Mouse (Mus musculus): Measurements from ENCODE around the gene Arhgdib. TPM values are rescaled to one million over a fixed set of nuclear protein-coding genes. Genes with fewer than 3 reads are reported as not detected.
"Not testable (repeated sequence)": the region's sequence is repeated elsewhere in the genome, so short reads cannot be mapped to it uniquely, and the experiment has no call there.

The Arhgdib gene
- polyA plus RNA-seq, 1 experiment from 2014 or later, result 29.0 TPM

- Histone ChIP-seq H3K9ac (no peak overlapping the region), H3K27me3 (no peaks in the 10 kb centered on the region), H3K4me1 (no peaks in the 10 kb centered on the region), H3K9me3 (replicated peaks) (no peaks in the 10 kb centered on the region), H3K36me3 (no peaks in the 10 kb centered on the region), H3K4me2 (replicated peaks) (no peak overlapping the region), H3K27ac (no peak overlapping the region), H3K4me3 (no peak overlapping the region)
- no peak for ATAC-seq (ENCODE audit: low FRiP score)
- 87% methylated on average over 2 of the region's 2 CpGs for WGBS
Measured at GRCm38 (mm10) chr6:136892002-136892401, 49.7 kb downstream of the Arhgdib start.

GRCm38 (mm10) chr6:136889554-136889953 lies 52.1 kb downstream of the Arhgdib start:
- Histone ChIP-seq H3K4me1 (no peaks in the 10 kb centered on the region), H3K4me2 (replicated peaks) (no peak overlapping the region), H3K4me3 (no peak overlapping the region), H3K36me3 (no peaks in the 10 kb centered on the region), H3K27ac (no peak overlapping the region), H3K9ac (no peak overlapping the region), H3K27me3 (no peaks in the 10 kb centered on the region), H3K9me3 (replicated peaks) (no peaks in the 10 kb centered on the region)
- WGBS, result over 99% methylated on average over 6 of the region's 6 CpGs
- no peak for ATAC-seq (ENCODE audit: low FRiP score)

- WGBS, result 89% methylated on average over 6 of the region's 6 CpGs
- Histone ChIP-seq H3K36me3 (no peaks in the 10 kb centered on the region), H3K4me3 (no peak overlapping the region), H3K9ac (no peak overlapping the region), H3K27me3 (no peaks in the 10 kb centered on the region), H3K4me2 (replicated peaks) (no peak overlapping the region), H3K9me3 (replicated peaks) (no peaks in the 10 kb centered on the region), H3K4me1 (no peaks in the 10 kb centered on the region), H3K27ac (no peak overlapping the region)
- ATAC-seq (ENCODE audit: low FRiP score), result no peak
Measured at GRCm38 (mm10) chr6:136889067-136889466, 52.6 kb downstream of the Arhgdib start.

- H3K36me3 ChIP-seq, result no peaks in the 10 kb centered on the region
- H3K9ac ChIP-seq, result no peak overlapping the region
- no peaks in the 10 kb centered on the region for H3K27me3 ChIP-seq
- WGBS, result 70% methylated on average over 9 of the region's 9 CpGs
- H3K4me1 ChIP-seq, result no peaks in the 10 kb centered on the region
- no peak overlapping the region for H3K4me3 ChIP-seq
- H3K9me3 ChIP-seq (replicated peaks), result no peaks in the 10 kb centered on the region
- H3K4me2 ChIP-seq (replicated peaks), result no peak overlapping the region
- ATAC-seq (ENCODE audit: low FRiP score), result no peak
- H3K27ac ChIP-seq, result no peak overlapping the region
Measured at GRCm38 (mm10) chr6:136887854-136888253, 53.8 kb downstream of the Arhgdib start.

GRCm38 (mm10) chr6:136884766-136885165 lies 56.9 kb downstream of the Arhgdib start:
- not testable (repeated sequence) for H3K27me3 ChIP-seq; H3K27ac ChIP-seq; H3K9ac ChIP-seq; H3K4me3 ChIP-seq; H3K9me3 ChIP-seq (replicated peaks); H3K4me2 ChIP-seq (replicated peaks); H3K4me1 ChIP-seq; ATAC-seq (ENCODE audit: low FRiP score); H3K36me3 ChIP-seq
- WGBS, result 57% methylated on average over 1 of the region's 1 CpGs

GRCm38 (mm10) chr6:136883961-136884360 lies 57.7 kb downstream of the Arhgdib start:
- 94% methylated on average over 6 of the region's 6 CpGs for WGBS
- Histone ChIP-seq H3K4me3 (no peak overlapping the region), H3K27ac (no peak overlapping the region), H3K27me3 (no peaks in the 10 kb centered on the region), H3K9me3 (replicated peaks) (no peaks in the 10 kb centered on the region), H3K36me3 (no peaks in the 10 kb centered on the region), H3K4me1 (no peaks in the 10 kb centered on the region), H3K4me2 (replicated peaks) (no peak overlapping the region), H3K9ac (no peak overlapping the region)
- no peak for ATAC-seq (ENCODE audit: low FRiP score)

- Histone ChIP-seq H3K4me2 (replicated peaks) (no peak overlapping the region), H3K4me3 (no peak overlapping the region), H3K36me3 (no peaks in the 10 kb centered on the region), H3K27ac (no peak overlapping the region), H3K4me1 (no peaks in the 10 kb centered on the region), H3K9ac (no peak overlapping the region), H3K9me3 (replicated peaks) (no peaks in the 10 kb centered on the region), H3K27me3 (no peaks in the 10 kb centered on the region)
- WGBS, result 86% methylated on average over 3 of the region's 3 CpGs
- ATAC-seq (ENCODE audit: low FRiP score), result no peak
Measured at GRCm38 (mm10) chr6:136883431-136883915, 58.2 kb downstream of the Arhgdib start.

GRCm38 (mm10) chr6:136881678-136882077 lies 60.0 kb downstream of the Arhgdib start:
- Histone ChIP-seq H3K4me2 (replicated peaks) (no peak overlapping the region), H3K36me3 (no peaks in the 10 kb centered on the region), H3K9me3 (replicated peaks) (no peaks in the 10 kb centered on the region), H3K4me1 (no peaks in the 10 kb centered on the region), H3K9ac (no peak overlapping the region), H3K27ac (no peak overlapping the region), H3K4me3 (no peak overlapping the region), H3K27me3 (no peaks in the 10 kb centered on the region)
- no peak for ATAC-seq (ENCODE audit: low FRiP score)
- 61% methylated on average over 8 of the region's 8 CpGs for WGBS

- H3K4me2 ChIP-seq (replicated peaks), result no peak within 1 kb of the TSS; the same call in 1 of the 2 replicates
- no peak within 1 kb of the TSS for H3K9ac ChIP-seq
- no peaks in the 10 kb centered on the region for H3K27me3 ChIP-seq
- WGBS, result 58% methylated on average over 9 of the region's 9 CpGs
- no peaks in the 10 kb centered on the region for H3K9me3 ChIP-seq (replicated peaks)
- H3K4me1 ChIP-seq, result no peaks in the 10 kb centered on the region
- H3K27ac ChIP-seq, result no peak within 1 kb of the TSS
- no peaks in the 10 kb centered on the region for H3K36me3 ChIP-seq
- 0 out of 2 replicates have a peak within 1 kb of the TSS, but pooled peaks have one; percentile 2 for H3K4me3 ChIP-seq
- ATAC-seq (ENCODE audit: low FRiP score), result no peak
Measured at GRCm38 (mm10) chr6:136875670-136876069, 66.0 kb downstream of the Arhgdib start, which contains the start of gene Mgp. TSS of gene Mgp (minus strand) at chr6:136875823.

GRCm38 (mm10) chr6:136874599-136874998 lies 67.1 kb downstream of the Arhgdib start:
- Histone ChIP-seq H3K4me3 (no peak overlapping the region), H3K27me3 (no peaks in the 10 kb centered on the region), H3K4me1 (no peaks in the 10 kb centered on the region), H3K4me2 (replicated peaks) (no peak overlapping the region; the same call in 1 of the 2 replicates), H3K9me3 (replicated peaks) (no peaks in the 10 kb centered on the region), H3K36me3 (no peaks in the 10 kb centered on the region), H3K27ac (no peak overlapping the region), H3K9ac (no peak overlapping the region)
- ATAC-seq (ENCODE audit: low FRiP score), result no peak
- WGBS, result 59% methylated on average over 8 of the region's 8 CpGs

Other genes with a start within 250 kb of the Arhgdib start
- 0.05 and 0.10 TPM in 2 replicates for gene Gucy2c, start 160.1 kb downstream of the Arhgdib start, polyA plus RNA-seq (2016; fragmentation: Nextera tagmentation; extraction: Ambion mirVana)
- gene Hist4h4, start 137.5 kb downstream of the Arhgdib start, polyA plus RNA-seq (2016; fragmentation: Nextera tagmentation; extraction: Ambion mirVana), result 0.51 and 0.72 TPM in 2 replicates
- 115 and 121 TPM in 2 replicates for gene H2afj, start 133.7 kb downstream of the Arhgdib start, polyA plus RNA-seq (2016; fragmentation: Nextera tagmentation; extraction: Ambion mirVana)
- gene BC049715, start 114.3 kb downstream of the Arhgdib start, polyA plus RNA-seq (2016; fragmentation: Nextera tagmentation; extraction: Ambion mirVana), result 1.3 and 2.5 TPM in 2 replicates
- gene Wbp11, start 113.7 kb downstream of the Arhgdib start, polyA plus RNA-seq (2016; fragmentation: Nextera tagmentation; extraction: Ambion mirVana), result 112 and 123 TPM in 2 replicates
- gene Smco3, start 106.4 kb downstream of the Arhgdib start, polyA plus RNA-seq (2016; fragmentation: Nextera tagmentation; extraction: Ambion mirVana), result 0.49 and 1.1 TPM in 2 replicates
- gene Art4, start 84.2 kb downstream of the Arhgdib start, polyA plus RNA-seq (2016; fragmentation: Nextera tagmentation; extraction: Ambion mirVana), result 0.47 and 0.75 TPM in 2 replicates
- gene Mgp, start 66.1 kb downstream of the Arhgdib start, polyA plus RNA-seq (2016; fragmentation: Nextera tagmentation; extraction: Ambion mirVana), result 16.6 and 35.9 TPM in 2 replicates
- not detected in 2 replicates for gene Erp27, start 19.7 kb downstream of the Arhgdib start, polyA plus RNA-seq (2016; fragmentation: Nextera tagmentation; extraction: Ambion mirVana)
- not detected in 2 replicates for gene Pde6h, start 18.1 kb downstream of the Arhgdib start, polyA plus RNA-seq (2016; fragmentation: Nextera tagmentation; extraction: Ambion mirVana)
- gene Rerg, start 228.6 kb upstream of the Arhgdib start, polyA plus RNA-seq (2016; fragmentation: Nextera tagmentation; extraction: Ambion mirVana), result 3.0 and 4.1 TPM in 2 replicates

Measured in hindbrain, embryonic 12.5 days (tissue).